Mouse (Mus musculus): Measurements from ENCODE around the gene Gstp1. TPM values are rescaled to one million over a fixed set of nuclear protein-coding genes. Genes with fewer than 3 reads are reported as not detected.
A peak's percentile ranks its signal among the peaks of the same experiment; 100 is the strongest.

Gstp1 gene
- polyA plus RNA-seq, 1 experiment = 451 TPM

DNA sequence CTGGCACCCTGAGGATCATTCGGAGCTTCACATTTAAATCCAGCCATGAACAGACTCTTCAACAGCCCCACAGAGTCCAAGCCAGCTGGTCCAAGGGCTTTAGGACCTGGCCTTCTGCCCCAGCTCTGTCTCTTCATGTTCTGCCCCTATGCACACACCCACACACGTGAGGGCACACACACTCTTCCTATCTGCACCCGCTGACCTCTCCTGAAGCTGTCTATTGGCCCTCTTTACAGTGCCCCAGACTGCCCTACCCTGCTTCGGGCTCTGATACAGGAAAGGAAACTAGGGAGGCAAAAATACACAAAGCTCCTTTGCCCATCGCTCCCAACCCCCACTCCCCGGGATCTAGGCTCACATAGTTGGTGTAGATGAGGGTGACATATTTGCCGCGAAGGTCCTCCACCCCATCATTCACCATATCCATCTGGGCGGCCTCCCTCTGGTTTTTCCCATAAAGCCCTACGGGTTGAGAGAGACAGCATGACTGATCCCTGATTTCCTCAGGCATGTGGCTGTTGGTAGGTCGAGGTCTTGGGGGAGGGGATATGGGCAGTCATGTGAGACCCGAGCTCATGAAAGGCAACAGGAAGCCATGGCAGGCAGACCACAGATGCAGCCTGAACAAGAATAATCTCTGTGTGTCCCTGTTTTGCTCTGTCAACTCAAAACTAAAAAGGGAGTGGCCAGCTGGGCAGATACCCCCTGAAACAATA is 1.3 kb downstream of the Gstp1 start:
- Histone ChIP-seq H3K4me3 (ENCODE audit: insufficient read depth, low read depth, low read length) (peak overlapping the region; percentile 32; the same call in 1 of the 2 replicates), H3K27ac (replicated peaks; ENCODE audit: low read depth, low read length) (no peak overlapping the region), H3K4me1 (ENCODE audit: control insufficient read depth, insufficient read depth, insufficient read length, low read length) (peaks cover 8% of the 10 kb centered on the region; the same call in 1 of the 2 replicates)

DNA sequence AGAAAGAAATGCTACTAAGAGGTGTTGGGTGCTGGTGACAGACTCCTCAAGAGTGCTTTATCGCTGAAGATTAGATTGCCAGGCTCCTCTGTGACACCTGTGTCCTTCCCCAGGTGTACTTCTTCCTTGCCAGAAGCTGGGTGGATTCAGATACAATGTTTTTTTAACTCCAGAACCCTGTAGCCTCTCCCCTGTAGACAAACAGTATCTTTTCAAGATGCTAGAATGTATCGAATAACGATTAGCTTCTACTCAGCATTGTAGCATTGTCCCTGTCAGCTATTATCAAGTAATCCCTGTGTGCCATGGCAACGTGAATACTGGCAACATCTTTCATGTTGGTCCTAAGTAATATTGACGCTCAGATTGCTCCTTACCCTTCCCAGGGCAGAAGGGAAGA is 4.0 kb downstream of the Gstp1 start:
- Histone ChIP-seq H3K4me1 (ENCODE audit: control insufficient read depth, insufficient read depth, insufficient read length, low read length) (peaks cover 8% of the 10 kb centered on the region; the same call in 1 of the 2 replicates), H3K27ac (replicated peaks; ENCODE audit: low read depth, low read length) (no peak overlapping the region), H3K4me3 (ENCODE audit: insufficient read depth, low read depth, low read length) (no peak overlapping the region)

DNA sequence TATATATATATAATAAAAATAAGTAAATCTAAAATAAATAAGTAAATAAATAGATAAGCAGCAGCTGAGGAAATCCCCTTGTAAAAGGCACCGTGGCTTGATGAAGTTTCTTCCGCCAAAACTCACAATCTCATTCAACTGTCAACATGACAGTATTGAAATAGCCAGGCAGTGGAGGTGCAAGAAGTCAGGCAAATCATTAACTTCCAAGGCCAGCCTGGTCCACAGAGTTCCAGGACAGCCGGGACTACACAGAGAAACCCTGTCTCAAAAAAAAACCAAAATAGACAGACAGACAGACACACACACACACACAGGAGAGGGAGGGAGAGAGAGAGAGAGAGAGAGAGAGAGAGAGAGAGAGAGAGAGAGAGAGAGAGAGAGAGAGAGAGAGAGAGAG is 4.5 kb downstream of the Gstp1 start:
- no peak overlapping the region for H3K4me3 ChIP-seq (ENCODE audit: insufficient read depth, low read depth, low read length)
- peaks cover 6% of the 10 kb centered on the region; the same call in 1 of the 2 replicates for H3K4me1 ChIP-seq (ENCODE audit: control insufficient read depth, insufficient read depth, insufficient read length, low read length)
- H3K27ac ChIP-seq (replicated peaks; ENCODE audit: low read depth, low read length) = no peak overlapping the region

DNA sequence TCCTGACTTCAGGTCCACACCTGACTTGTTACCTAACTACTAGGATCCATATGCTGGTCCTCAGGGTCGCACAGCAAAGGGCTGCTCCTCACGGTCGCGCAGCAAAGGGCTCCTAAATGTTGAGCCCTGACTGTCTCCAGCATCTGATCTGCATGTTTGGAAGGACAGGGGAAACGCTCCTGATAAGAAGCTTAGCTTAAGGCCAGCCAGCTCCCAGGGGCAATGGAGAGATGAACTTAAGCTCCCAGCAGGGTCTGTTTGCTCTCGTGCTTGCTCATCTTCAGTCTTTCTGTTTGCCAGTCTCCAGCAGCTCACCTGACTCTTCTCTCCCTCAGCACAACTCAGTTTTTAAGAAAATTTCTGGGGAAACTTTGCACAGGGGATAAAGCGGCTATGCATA is 5.1 kb downstream of the Gstp1 start:
- Histone ChIP-seq H3K27ac (replicated peaks; ENCODE audit: low read depth, low read length) (no peak overlapping the region), H3K4me3 (ENCODE audit: insufficient read depth, low read depth, low read length) (no peak overlapping the region), H3K4me1 (ENCODE audit: control insufficient read depth, insufficient read depth, insufficient read length, low read length) (peaks cover 5% of the 10 kb centered on the region; the same call in 1 of the 2 replicates)

DNA sequence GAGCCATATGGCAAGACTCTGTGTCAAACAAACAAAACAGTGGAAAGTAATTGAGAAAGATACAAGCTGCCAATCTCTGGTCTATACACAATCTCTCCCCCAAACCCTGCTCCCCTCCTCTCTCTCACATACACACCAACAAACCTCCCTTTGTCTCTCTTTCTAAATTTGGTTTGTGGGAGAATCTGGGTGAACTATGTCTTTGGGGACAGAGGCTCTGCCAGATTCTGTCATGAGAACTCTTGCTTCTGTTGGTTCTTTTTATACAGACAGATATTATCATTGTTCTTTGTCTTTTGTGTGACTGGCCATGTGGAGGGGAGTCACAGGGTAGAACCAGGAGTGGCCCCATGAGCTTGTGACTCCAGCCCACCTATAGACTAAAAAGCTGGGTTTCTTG is 10.2 kb downstream of the Gstp1 start:
- no peak overlapping the region for H3K4me3 ChIP-seq (ENCODE audit: insufficient read depth, low read depth, low read length)
- no peaks in the 10 kb centered on the region for H3K4me1 ChIP-seq (ENCODE audit: control insufficient read depth, insufficient read depth, insufficient read length, low read length)
- H3K27ac ChIP-seq (replicated peaks; ENCODE audit: low read depth, low read length) = no peak overlapping the region

DNA sequence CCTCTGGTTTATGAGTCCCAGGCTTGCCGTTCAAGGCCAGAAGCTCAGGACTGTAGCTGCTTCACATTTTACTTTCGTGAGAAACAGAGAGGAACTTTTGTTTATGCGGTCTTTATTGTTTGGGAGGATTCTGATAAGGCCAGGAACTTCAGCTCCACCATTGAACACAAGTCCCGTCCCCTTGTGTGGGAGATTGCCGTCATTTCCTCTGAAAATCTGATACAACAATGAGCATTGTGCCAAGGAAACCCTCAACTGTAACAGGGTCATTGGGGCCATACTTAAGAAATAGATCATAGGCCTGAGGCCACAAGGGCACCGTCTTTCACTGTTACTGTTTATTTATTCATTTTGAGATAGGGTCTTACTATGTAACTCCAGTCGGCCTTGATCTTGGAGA is 14.6 kb downstream of the Gstp1 start:
- H3K27ac ChIP-seq (replicated peaks; ENCODE audit: low read depth, low read length) = peak overlapping the region; percentile 39; the same call in 1 of the 2 replicates
- no peak overlapping the region for H3K4me3 ChIP-seq (ENCODE audit: insufficient read depth, low read depth, low read length)
- no peaks in the 10 kb centered on the region for H3K4me1 ChIP-seq (ENCODE audit: control insufficient read depth, insufficient read depth, insufficient read length, low read length)

DNA sequence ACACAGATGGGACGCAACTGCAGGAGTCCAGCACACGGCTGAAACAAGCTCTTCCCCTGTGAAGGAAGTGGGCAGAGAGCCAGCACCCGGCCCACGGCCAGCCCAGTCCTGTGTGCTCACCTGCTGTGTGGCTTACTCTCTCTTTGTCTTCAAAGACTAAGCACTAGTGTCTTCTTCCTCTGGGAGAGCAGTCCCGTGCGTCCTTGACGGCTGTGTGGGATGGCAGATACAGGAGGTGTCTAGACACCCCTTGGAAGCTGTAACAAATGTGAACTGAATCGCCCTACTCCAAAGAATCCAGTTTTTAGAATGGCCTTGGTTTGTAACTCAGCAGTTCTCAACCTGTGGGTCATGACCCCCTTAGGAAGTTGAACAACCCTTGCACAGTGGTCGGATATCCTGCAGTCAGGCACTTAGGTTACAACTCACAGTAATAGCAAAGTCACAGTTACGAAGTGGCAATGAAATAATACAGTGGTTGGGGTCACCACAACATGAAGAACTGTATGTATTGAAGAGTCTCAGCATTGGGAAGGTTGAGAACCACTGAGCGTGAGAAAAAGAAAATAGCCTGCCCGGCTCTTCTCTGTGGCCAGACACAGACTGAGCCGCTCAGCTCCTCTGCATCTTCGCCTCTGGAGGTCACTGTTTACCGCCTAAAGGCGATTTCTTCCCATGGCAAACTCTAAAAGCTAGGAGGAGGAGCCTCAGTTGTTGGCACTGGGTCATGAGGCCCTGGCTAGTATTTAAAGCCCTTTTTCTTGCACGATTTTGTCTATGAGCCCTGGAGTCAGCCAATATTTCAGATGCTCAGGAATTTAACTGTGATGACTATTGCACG is 18.8 kb downstream of the Gstp1 start:
- no peak overlapping the region for H3K4me3 ChIP-seq (ENCODE audit: insufficient read depth, low read depth, low read length)
- H3K4me1 ChIP-seq (ENCODE audit: control insufficient read depth, insufficient read depth, insufficient read length, low read length) = no peaks in the 10 kb centered on the region
- no peak overlapping the region for H3K27ac ChIP-seq (replicated peaks; ENCODE audit: low read depth, low read length)

DNA sequence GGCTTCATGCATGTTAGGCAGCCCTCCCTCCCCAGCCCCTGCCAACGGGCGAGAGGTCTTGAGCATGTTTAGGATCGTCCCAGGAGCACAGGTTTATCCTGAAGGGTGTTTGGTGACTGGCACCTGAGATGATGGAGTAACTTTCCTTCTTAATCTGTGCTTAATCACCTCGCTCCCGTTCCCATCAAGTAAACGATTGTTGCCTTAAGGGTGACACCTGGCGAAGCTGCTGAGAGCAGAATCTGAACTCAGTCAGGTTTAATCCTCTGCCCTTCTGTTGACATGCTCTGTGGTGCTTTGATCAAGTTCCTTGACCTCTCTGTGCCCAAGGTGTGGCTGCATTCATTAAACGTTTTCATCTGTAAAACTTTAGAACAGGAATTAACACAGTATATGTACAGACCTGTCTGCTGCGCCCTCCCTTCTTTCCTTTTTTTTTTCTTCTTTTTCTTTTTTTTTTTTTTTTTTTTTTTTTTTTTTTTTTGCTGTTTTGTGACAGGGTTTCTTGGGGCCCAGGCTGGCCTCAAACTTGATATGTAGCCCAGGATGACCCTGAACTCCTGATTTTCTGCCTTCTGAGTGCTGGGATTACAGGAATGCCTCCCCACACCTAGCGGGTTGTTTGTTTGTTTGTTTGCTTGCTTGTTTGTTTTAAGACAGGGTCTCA is 19.7 kb downstream of the Gstp1 start:
- H3K27ac ChIP-seq (replicated peaks; ENCODE audit: low read depth, low read length) = no peak overlapping the region
- no peaks in the 10 kb centered on the region for H3K4me1 ChIP-seq (ENCODE audit: control insufficient read depth, insufficient read depth, insufficient read length, low read length)
- H3K4me3 ChIP-seq (ENCODE audit: insufficient read depth, low read depth, low read length) = no peak overlapping the region

DNA sequence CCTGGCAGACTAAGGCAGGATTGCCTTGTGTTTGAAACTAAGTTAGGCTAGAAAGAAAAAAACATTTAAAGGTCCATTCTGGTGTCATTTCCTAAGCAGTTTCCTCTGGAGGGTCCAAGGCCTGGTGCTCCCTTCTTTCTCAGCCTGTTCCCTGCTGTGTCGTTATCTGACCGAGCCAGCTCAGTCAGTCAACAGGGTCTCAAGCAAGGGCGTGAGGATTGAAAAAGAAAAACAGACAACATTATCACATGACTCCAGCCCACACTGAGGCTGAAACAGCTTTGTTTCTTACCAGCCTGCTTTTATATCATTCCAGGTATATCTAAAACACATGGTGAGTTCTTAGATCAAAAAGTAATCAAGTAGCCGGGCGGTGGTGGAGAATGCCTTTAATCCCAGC is 22.1 kb downstream of the Gstp1 start:
- H3K4me3 ChIP-seq (ENCODE audit: insufficient read depth, low read depth, low read length) = no peak overlapping the region
- no peak overlapping the region for H3K27ac ChIP-seq (replicated peaks; ENCODE audit: low read depth, low read length)
- no peaks in the 10 kb centered on the region for H3K4me1 ChIP-seq (ENCODE audit: control insufficient read depth, insufficient read depth, insufficient read length, low read length)

DNA sequence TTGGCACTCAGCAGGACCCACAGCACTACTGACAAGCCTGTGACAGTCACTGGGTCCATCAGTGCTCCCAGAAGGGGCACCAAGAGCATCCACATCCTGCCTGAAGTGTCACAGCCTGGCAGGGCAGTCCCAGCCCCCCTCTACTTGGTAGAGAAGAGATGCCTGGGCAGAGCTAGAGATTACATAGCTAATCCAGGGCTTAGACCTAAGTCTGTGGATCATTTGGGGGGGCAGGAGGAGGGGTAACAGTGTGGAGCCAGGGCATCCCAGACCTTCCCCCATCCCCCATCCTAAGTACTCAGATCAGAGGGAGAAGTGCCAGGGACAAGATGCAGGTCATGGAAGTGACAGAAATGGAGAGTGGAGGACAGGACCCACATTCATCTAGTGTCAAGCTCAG is 23.0 kb downstream of the Gstp1 start:
- Histone ChIP-seq H3K4me1 (ENCODE audit: control insufficient read depth, insufficient read depth, insufficient read length, low read length) (no peaks in the 10 kb centered on the region), H3K27ac (replicated peaks; ENCODE audit: low read depth, low read length) (no peak overlapping the region), H3K4me3 (ENCODE audit: insufficient read depth, low read depth, low read length) (no peak overlapping the region)

DNA sequence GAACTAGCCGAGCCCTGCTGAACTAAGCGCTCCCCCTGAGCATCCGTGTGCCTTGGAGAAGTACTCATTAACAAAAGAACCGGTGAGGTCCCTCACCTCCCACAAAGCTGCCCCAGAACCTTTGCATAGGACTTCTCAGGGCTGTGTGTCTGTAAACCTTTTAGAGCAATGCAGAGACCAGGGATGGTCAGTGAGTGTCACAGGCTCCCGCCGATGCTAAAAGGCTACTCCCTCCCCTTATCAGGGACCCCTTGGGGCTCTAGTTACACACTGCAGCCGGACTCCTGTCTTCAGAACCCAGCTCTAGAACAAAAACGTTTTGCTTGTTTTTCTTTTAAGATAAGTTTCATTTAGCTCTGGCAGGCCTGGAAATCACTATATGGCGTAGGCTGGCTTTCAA is 24.7 kb downstream of the Gstp1 start:
- Histone ChIP-seq H3K27ac (replicated peaks; ENCODE audit: low read depth, low read length) (no peak overlapping the region), H3K4me1 (ENCODE audit: control insufficient read depth, insufficient read depth, insufficient read length, low read length) (no peaks in the 10 kb centered on the region), H3K4me3 (ENCODE audit: insufficient read depth, low read depth, low read length) (peak overlapping the region; percentile 50)

DNA sequence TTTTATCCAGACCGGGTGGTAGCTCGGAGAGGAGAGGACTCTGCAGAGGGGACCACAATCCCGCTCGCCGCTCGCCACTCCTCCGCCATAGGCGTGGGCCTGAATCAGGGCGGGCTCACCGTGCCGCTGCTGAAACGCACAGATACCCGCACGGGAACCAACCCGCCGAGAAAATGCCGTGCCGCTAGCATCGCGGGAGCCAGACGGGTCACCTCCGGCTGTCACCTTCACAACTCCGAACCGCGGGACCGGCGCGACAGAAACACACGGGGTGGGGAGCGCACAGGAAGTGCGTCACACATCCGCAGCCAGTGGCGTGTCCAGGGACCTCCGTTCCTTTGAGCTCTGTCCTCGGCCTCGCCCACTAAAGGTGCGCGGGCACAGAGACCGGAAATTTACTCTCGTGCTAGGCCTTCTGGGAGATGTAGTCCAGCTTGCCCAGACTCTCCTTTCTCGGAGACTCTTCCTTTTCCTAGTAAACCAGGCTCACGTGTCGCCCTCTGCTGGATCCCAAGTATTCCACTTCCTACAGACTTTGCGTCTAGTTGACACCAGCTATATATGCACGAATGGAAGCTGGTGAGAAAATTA is 25.3 kb downstream of the Gstp1 start, which contains the start of gene Ndufv1:
TSS of gene Ndufv1 (minus strand) at position 375 of the 591 bp plus-strand sequence.
- peak within 1 kb of the TSS; percentile 91 for H3K27ac ChIP-seq (replicated peaks; ENCODE audit: low read depth, low read length)
- H3K4me1 ChIP-seq (ENCODE audit: control insufficient read depth, insufficient read depth, insufficient read length, low read length) = no peaks in the 10 kb centered on the region
- peak within 1 kb of the TSS; percentile 86 for H3K4me3 ChIP-seq (ENCODE audit: insufficient read depth, low read depth, low read length)

DNA sequence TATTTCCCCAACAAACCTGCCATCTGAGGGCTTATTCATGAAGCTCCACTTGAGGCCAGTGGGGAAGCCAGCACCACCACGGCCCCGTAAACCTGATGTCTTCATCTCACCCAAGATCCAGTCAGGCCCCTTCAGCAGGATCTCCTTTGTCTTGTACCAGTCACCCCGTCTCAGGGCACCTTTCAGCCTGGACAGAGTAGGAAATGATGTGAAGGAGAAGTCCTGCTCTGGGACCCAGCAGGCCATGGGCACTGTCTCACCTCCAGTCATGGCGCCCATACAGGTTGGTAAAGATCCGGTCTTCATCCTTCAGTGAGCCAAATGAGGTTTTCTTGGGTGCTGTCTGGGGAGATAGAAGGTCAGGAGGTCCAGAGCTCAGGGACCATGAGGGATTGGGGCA is 26.7 kb downstream of the Gstp1 start:
- 0 out of 2 replicates have a peak overlapping the region, but pooled peaks have one; percentile 3 for H3K4me3 ChIP-seq (ENCODE audit: insufficient read depth, low read depth, low read length)
- no peaks in the 10 kb centered on the region for H3K4me1 ChIP-seq (ENCODE audit: control insufficient read depth, insufficient read depth, insufficient read length, low read length)
- no peak overlapping the region for H3K27ac ChIP-seq (replicated peaks; ENCODE audit: low read depth, low read length)

DNA sequence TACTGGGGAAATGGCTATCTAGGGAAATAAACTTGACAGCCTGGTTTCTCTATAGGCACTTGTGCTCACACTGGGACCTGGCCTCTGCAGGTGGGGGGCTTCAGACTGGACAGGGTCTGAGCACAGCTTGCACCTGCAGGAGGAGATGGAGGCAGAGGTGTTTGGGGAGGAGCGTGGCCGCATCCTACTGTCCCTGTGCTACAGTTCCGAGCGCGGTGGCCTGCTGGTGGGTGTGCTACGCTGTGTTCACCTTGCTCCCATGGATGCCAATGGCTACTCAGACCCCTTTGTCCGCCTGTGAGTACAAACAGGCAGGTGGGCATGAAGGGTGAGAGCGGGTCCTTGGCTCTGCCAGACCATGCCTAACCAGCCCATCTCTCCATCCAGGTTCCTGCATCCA is 31.8 kb downstream of the Gstp1 start:
- Histone ChIP-seq H3K4me3 (ENCODE audit: insufficient read depth, low read depth, low read length) (no peak overlapping the region), H3K4me1 (ENCODE audit: control insufficient read depth, insufficient read depth, insufficient read length, low read length) (peaks cover 4% of the 10 kb centered on the region), H3K27ac (replicated peaks; ENCODE audit: low read depth, low read length) (no peak overlapping the region)

DNA sequence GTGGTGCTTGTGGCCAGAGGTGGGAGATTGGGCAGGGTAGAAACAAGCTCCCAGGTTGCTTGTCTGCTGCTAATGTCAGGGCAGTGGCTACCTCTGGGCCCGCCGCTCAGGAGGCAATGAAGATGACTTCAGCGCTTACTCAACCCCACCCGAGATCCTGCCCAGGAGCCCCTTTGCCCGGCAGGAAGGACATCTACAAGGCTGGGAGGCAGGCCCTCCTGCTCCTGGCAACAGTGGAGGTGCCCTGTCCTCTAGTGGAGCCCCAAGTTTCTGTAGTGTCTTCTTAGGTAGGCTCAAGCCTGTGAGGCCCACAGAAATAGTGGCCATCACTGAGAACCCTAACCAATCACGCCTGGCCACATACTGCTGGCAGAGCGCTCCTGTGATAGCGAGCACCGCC is 32.7 kb downstream of the Gstp1 start:
- H3K4me3 ChIP-seq (ENCODE audit: insufficient read depth, low read depth, low read length) = no peak overlapping the region
- peaks cover 5% of the 10 kb centered on the region for H3K4me1 ChIP-seq (ENCODE audit: control insufficient read depth, insufficient read depth, insufficient read length, low read length)
- H3K27ac ChIP-seq (replicated peaks; ENCODE audit: low read depth, low read length) = no peak overlapping the region
